Mouse (Mus musculus): ENCODE measurements around the gene Ipmk.
"Not testable (repeated sequence)": the region's sequence is repeated elsewhere in the genome, so short reads cannot be mapped to it uniquely, and the experiment has no call there.

The Ipmk gene

DNA sequence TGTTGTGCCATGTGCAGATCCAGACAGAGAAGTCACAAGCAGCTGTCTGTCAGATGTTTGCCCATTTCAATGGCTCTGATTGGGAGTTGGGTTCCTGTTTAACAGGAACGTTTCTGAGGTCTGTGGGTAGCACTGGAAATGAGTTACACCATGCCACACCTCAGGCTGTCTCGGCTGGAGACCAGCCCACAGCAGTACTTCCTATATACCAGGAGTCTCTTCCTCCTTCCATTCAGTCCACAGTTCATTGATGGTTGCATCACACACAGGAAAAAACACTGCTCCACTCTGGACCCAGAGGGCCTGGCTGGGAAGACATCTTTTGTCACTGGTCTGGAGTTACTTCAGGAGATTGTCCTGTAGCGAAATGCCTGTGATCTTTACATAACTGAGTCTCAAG is 21.9 kb downstream of the Ipmk start:
- no peak for DNase-seq (ENCODE audit: inconsistent ontology term)

DNA sequence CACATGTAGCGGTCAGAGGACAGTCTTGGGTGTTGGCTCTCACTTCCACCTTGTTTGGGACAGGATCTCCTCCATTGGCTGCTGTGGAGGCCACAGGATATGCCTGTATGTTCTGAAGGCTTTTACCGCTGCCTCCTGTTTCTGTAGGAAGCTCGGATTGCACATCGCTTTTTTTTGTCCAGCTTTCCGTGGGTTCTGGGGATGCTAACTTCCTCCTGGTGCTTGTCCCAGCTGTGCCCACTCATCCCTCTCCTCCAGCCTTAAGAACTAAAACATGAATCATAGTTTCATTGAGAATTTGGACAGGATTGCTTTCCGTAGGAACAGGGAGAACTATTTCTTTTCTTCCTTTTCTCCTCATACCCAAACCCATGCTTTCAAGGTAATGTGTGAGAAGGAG is 24.3 kb downstream of the Ipmk start:
- no peak for DNase-seq (ENCODE audit: inconsistent ontology term)

DNA sequence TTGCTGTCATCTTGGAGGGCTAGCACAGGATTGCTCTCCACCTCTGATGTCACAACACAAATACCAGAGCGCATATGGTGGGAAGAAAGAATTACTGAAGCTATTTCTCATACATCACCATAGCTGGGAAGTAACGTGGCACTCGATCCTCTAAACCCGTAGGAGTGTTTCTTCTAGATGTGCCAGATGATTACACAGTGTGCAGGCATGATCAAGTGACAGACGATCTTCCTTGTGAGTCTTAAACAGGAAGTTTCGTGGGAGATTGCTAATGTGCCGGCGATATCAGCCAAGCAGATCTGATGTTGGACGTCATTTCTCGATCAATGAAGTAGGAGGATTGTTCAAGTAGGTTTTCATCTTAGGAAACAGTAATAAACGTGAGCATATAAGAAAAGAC is 26.1 kb downstream of the Ipmk start:
- no peak for DNase-seq (ENCODE audit: inconsistent ontology term)

DNA sequence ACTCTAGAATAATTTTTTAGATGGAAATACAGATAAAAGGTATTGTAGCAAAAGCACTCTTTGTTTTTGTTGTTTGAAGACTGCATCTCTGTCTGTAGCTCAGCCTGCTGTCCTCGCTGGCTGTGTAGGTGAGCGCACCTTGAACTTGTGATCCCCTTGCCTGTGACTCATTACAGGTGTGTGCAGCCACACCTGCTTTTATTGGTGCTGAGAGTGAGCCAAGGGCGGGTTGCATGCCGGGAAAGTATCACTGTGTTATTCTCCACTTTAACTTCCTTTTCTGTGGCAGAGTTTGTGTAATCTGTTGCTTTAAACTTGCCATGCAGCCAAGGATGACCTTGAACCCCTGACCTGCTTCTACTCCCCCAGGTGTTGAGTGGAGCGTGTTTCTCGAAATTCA is 28.5 kb downstream of the Ipmk start:
- DNase-seq (ENCODE audit: inconsistent ontology term) = no peak

DNA sequence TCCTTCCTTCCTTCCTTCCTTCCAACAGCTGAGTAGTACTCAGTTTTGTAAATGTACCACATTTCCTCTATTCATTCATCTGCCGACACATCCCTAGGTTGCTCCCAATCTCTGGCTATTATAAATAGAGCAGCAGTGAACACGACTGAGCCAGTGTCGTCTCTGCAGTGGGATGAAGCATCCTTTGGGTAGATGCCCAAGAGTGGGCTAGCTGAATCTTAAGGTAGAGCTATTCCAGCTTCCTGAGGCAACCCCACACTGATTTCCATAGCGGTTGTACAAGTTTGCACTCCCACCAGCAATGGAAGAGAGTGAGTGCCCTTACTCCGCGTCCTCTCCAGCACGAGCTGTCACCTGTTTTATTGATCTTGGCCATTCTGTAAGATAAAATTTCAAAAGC is 32.8 kb downstream of the Ipmk start:
- no peak for DNase-seq (ENCODE audit: inconsistent ontology term)

DNA sequence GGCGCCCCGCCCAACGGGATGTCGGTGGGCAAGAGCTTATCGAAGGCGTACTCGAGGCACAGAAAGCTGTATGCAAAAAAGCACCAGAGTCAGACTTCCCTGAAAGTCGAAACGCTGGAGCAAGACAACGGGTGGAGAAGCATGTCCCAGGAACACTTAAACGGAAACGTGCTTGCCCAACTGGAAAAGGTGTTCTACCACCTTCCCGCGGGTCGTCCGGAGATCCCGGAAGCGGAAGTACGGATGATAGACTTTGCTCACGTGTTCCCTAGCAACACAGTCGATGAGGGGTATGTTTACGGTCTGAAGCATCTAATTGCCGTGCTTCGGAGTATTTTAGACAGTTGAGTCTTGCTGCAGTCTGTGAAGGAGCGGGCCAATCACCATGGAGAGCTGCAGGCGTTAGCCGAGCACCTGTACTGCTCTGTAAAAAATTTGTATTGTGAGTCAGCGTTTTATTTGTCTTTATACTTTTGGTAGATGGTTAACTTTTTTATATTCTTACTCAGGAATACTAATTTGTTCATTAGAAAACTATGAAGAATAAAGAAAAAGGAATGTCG is 34.0 kb downstream of the Ipmk start:
- no peak for DNase-seq (ENCODE audit: inconsistent ontology term)

DNA sequence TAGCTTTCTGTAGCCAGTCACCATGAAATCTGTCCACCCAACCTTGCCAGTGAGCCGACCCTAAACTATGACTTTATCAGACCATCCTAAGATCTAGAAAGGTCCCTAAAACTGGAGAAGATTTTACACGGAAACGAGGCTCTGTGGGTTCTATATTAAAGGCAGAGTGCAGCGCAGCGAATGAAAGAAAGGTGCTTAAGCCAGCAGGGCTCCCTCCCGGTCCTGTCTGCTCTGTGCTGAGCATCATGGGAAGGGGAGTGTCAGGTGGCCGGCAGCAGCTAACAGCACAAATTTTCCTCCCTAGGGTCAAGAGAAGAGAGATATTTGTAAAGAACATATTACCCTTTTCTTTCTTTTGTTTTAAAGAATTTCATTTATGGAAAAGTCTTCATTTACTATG is 34.5 kb downstream of the Ipmk start:
- no peak for DNase-seq (ENCODE audit: inconsistent ontology term)

DNA sequence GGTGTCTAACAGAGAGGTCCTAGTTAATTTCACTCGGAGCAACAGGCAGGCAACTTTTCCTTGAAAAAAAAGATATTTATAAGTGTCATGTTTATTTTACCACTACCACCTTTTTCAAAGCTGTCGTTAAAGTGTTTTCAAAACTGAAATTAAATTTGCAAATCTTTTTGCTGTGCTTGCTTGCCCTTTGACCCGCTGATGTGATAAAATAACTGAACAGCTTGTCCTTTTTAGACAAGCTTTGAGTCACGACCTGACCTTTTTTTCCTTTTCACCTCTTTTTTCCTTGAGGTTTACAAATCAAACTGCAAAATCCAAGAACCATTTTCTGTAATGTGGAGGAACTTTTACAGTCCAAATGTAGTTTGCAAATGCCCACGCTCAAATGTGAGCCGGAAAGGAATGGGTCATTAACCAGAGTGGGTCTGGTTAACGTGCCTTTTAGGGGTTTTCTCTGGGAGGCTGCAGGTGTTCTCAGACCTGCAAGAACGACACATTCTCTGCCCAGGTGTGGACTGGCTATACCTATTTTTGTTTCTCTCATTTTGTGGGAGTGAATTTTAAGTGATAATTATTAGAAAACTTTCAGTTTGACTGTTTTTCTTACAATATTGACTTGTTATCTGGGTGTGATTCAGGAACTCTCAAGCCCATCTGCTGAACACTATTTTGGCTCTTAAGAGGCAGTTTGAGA is 35.4 kb downstream of the Ipmk start:
- no peak for DNase-seq (ENCODE audit: inconsistent ontology term)

DNA sequence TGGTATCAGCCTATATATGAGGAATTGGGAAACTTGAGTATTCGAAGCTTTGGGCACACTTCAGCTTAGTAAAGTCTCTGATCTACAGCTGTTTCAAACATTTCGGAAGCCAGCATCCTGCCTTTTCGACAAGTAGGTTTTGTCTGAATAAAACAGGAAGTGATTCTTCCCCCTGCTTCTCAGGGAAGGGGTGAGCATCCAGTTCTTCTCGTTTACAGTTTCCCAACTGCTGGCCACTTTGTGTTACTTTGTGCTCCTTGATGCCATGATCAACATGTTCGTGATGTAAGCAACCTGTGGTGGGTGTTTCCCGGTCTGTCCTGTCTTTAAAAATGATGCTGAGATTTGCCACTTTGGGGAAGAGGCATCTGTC is 36.0 kb downstream of the Ipmk start:
- not testable (repeated sequence) for DNase-seq (ENCODE audit: inconsistent ontology term)

DNA sequence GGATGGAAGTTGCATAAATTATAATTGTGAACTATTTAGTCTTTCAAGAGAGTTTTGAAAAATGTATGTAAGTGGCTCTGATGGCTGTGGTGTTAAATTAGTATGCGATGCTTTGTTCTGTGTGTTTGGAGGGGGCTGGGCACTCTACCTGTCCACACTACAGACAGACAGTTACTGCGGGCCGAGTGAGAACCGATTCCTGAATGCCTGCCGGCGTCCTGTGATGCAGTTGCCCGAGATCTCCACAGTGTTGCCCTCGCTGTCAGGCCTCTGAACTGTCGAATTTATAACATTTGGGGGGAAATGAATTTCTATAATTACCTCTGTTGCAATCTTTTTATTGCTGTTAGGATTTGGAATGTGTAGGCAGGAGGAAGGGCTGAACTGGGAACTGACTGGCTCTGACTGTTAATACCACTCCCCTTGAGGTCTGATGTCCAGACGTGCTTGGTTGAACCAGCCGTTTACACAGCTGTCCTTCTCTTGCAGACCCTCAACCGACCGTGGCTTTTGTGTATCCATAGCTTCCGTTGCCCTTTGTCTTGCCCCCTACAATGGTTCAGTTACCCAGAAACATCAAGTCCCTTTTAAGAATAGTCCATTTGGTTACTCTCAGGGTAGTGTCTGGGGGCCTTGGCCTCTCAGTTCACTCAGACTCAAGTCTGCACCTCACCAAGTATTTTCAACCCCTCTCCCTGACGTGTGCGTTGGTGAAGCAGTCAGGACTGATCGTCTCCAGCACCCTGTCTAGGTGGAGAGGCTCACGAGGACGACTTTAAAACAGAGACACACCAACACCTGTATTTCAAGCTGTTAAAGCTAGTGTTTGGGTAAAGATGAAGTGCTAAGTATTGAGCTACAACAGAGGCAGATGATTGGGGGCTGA is 36.8 kb downstream of the Ipmk start:
- DNase-seq (ENCODE audit: inconsistent ontology term) = no peak

DNA sequence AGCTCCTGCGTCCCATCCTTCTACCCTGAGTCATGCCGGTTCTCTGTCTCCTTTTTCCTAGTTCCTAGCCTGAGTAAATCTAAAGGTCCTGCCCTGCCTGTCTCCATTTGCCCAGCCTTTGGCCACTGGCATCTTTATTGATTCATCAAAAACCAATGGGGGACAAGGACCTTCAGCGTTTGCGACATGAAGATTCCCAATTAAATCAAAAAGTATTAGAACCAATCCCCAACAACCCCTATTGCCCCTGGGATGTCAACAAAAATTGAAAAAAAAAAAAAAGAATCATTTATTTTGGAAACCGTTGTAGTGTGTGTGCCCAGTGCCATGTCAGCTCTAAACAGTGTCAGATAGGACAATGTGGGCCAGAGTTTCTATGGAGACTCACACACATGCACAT is 41.7 kb downstream of the Ipmk start:
- DNase-seq (ENCODE audit: inconsistent ontology term) = no peak

DNA sequence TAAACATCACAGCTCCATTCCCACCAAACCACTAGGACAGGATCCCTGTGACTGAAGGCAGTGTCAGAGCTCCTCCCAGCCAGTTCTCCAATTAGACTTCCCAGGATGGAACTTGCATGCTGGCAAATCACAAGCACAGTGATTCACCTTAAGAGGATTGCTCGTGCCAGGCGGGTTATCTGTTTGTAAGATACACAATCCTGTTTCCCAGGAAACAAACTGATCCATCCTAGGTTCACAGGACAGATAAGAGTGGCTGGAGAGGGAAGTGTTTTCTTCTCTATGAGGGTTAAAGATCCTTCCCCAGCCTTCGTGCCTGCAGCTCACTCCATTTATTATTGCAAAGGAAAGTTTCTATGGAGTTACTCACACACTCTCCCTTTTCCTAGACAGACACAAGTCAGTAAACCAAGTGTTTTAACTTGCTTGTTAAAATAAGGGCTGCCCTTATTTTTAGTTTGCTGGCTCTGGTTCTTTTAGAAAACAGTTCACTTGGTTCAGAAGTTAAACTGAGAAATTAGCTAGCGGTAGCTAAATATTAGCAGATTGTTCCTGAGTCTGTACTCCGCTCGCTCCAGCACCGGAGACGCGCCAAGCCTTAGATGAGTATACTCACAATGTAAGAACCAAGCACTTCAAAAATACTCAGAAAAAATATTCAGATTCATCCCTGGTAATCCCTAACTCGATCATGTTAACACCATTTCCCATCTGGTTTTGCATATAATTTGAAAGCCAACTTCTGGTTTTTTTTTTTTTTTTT is 51.0 kb downstream of the Ipmk start:
- DNase-seq (ENCODE audit: inconsistent ontology term) = no peak

DNA sequence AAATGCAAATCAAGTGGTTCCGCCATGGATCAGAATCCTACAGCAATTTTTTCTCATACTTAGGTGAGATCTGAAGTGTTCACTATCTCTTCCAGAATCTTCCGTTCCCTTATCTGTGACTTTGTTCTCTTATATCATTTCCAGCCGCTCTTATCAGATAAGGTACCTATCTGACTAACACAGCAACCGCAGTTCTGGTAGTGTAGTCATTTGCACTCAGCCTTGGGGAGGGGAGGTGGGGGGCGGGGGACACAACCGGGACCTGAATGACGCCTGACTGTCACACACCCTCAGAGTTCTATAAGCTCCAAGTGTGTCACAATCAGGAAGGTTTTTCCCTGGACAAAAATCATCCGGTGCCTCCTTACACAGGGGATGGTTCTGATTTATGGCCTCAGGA is 51.8 kb downstream of the Ipmk start:
- DNase-seq (ENCODE audit: inconsistent ontology term) = no peak

DNA sequence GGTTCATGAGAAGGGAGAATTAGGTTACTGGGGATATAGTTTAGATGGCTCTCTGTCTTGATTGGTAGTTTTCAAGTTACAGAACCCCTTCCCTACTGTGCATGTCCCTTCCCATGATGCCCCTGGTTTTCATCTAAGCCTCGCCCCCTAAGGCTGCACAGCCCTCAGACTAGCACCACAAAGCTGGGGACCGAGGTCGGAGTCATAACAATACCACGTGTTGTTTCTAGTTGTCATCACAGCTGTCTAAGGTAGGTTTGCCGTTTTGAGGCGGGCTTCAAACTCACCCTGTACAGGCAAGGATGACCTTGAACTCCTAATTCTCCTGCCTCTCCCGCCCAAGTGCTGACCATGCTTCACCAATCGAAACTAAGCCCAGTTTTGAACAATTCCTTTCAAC is 52.4 kb downstream of the Ipmk start:
- no peak for DNase-seq (ENCODE audit: inconsistent ontology term)

DNA sequence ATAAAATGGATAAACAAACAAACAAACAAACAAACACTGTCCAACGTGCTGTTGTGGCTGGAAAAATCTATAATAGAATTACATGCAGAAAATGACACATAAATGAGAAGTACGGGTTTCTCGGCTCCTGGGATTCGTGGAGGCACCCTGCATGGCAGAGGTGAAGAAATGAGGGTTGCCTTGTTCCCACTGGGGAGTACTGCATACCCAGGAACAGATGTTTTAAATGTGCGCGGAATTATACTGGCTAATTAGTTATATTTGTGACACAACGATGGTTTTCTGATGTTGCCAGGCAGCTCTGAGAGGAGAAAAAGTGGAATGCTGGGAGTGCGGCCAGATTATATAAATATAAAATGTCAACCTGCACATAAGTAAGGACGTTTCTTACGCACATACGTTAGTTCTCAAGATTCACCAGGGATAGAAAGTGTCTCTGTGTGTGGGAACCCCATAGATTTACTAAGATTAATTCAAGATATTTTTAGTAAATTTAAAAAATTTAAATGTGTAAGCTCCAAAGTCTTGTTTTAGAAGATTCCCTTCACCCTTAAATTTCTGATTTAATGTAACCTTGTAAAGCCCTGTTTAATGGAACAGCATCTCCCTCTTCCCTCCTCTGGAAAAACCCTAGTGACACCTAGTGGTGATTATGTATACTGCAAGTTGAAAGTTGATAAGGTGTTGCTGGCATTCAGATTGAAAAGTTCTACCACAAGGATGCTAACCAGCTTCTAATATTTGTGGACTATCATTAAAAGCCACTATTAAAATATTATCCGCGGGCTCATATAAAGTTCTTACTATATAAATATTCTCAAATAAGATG is 53.5 kb downstream of the Ipmk start:
- DNase-seq (ENCODE audit: inconsistent ontology term) = peak; percentile 35

DNA sequence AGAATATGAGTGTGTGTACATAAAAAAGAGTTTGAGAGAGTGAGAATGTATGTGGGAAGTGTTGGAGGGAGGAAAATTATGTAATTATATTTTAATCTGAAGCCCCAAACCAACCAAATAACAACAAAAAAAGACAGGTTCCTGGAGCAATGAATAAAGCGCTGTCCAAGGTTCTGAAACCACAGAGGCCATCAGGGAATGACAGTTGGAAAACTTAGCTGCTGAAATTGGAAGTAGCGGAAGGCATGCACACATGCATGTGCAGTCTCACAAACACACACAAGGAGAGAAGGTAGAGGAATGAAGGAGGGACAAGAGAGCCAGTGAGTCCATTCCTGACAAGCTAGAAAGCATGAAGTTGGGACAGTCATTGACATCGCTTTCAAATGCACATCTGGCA is 56.1 kb downstream of the Ipmk start:
- no peak for DNase-seq (ENCODE audit: inconsistent ontology term)

DNA sequence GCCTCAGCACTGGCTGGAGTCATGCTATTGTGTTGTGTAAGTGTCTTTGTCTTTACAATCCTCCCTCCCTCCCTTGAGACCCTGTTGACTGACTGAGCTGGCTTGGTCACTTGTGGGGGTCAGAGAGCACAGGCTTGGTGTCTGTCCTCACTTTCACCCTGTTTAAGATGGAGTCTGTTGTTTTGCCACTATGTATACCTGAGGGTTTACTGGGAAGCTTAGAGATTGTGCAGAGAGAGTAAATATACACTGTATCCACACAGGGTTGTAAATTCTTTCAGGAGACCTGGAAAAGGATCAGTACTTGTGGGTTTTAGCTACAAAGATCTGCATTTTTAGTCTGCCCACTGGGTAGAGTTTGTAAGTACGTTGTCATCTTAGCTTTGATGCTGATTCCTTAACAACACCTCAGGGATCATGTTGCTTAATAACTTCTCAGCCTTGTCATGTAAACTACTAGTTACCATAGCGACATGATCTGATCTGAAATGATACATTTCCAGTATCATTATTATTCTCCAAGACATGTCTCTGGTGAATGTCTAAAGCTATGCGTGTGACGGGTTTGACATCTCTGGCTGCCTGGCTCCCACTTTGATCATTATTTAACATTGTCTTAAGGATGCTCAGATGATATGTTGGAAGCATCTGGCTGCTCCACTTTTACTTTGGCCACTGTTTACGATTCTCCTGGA is 58.1 kb downstream of the Ipmk start:
- DNase-seq (ENCODE audit: inconsistent ontology term) = no peak

DNA sequence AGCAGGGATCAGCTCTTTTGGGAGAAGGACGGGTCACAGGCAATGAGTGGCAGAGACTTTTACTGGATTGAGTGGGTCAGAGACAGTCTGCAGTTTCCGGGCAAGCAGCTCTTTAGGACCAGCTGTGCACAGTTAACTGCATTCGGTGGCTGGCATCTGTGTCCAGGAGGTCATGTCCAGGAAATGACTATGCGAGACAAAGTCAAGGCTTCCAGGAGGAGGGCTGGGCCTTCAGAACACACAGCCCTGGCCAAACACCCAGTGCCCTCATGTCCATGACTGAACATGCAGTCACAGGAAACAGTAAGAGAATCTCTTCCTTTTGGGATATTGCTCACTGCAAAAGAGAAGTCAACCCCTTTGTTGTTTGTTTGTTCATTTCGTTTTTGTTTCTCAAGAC is 62.4 kb downstream of the Ipmk start:
- no peak for DNase-seq (ENCODE audit: inconsistent ontology term)

DNA sequence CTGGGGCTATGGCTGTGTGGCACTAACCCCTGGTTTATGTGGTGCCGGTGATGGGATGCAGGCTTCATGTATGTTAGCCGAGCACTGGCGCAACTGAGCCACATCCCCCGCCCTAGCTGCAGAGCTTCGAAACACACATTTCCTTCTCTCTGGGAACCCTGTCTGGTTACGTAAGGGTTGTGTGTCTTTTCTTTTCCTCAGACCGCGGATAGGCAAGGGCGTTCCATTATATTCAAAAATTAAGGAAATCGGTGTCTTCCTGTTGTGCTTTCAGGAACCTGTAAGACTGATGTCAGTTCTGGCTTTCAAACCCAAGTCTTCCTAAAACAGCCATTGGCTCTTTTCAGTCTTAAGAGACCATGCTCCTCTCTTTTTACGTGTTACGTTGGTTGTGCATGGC is 65.8 kb downstream of the Ipmk start:
- DNase-seq (ENCODE audit: inconsistent ontology term) = no peak

DNA sequence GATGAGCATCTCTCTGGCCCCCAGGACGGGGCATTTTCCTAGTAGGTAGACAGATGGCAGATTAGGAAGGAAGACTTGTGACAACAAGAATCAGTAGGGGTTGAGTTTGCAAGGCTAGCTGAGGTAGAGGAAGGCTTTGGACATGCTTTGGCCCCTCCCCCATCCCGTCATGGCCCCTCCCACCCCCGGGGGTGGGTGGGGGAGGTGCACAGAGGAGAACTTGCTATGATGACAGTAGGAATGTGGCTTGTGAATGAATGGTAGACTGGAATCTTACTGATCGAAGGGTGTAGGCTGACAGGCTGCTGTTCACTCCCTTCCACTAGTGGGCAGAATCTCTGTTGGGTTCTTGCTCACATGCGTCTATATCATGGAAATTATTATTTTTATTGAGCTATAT is 74.0 kb downstream of the Ipmk start:
- no peak for DNase-seq (ENCODE audit: inconsistent ontology term)

All from Muller cell, postnatal 12 days (primary cell).